Mouse (Mus musculus): ENCODE data around the gene Crkl.

Crkl gene

DNA sequence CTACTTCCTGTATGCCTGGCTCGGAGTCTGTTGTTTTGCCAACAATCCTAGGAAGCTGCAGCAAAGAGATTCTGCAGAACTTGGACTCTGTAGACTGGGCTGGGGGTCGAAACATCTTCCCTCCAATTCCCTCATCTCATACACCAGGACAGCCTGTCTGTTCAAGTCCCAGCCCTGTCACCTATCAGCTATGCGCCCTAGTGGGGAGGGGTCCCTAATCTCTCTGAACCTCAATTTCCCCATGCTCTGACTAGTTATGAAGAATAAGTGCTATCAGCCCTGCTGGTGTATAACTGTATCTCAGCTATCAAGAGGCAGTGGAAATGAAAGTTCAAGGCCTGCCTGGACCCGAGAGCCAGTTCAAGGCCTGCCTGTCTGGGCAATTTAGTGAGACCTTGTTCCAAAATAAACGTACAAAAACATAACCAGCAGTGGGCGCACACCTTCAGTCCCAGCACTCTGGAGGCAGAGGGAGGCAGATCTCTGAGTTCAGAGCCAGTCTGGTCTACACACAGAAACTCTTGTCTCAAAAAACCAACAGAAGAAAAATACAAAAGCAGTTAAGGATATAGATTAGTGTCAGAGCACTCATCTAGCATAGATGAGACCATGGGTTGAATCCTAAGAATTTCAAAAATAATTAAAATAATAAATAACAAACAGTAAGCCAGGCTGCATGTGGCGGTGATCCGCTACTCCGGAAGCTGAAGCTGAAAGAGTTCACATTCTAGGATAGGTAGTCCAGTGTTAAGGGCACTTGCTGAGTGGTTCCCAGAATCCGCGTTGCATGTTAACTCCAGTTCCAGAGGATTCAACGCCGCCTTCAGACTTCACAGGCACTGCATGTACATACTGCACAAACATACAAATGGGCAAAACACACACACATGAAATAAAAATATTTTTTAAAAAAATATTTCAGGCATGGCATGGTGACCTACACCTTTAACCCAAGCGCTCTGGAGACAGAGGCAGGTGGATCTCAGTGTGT lies 37.0 kb downstream of the Crkl start:
- DNase-seq (ENCODE audit: low spot score) = peak; percentile 54

DNA sequence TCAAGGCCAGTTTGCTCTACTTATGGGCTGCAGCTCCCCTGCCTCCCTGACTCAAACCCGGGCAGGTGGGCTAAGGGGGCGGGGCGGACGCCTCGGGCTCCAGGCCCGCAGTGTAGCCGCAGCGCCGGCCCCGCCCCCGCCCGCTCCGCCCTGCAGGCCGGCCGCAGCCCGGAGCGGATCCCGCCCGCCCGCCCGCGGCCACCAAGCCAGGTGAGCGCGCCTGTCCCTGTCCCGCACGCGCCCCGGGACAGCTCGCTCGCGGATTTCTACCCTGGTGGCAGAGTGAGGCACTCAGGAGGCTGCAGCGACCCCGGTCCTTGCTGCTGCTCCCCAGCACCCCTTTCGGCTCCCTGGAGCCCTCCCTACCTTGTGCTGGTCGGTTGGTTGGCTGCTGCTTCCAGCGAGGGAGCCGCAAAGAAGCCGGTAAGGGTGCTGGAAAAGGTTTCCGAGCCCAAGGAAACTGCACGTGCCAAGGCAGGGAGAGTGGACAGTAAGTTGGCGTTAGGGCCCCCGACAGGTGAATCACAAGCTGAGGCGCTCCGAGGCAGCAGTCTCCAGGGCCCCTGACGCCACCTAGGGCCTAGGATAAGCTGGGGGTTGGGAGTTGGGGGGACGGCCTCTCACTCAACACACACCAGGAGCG lies 37.8 kb downstream of the Crkl start, which contains the start of gene Aifm3:
Gene Aifm3, plus strand, starts transcription at position 143 of the 643 bp plus-strand sequence.
- peak; percentile 19 for DNase-seq (ENCODE audit: low spot score)

DNA sequence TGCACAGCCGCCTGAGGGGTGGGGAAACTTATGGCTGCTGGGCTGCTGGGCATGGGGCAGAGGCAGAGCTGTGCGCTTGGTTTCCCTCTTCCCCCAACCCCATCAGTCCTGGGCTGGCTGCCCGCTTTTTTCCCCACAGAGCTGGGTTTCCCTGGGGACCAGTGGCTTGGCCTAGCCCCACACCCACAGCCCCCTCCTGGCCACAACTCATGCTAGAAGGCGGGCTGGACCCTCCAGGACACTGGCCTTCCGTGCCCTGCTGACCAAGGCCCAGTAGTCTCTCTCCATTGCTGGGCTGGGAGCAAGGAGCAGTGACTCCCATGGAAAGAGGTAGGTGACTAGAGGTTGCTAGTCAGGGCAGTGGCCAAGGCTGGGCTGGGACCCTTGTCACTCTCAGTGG lies 39.4 kb downstream of the Crkl start:
- no peak for DNase-seq (ENCODE audit: low spot score)

DNA sequence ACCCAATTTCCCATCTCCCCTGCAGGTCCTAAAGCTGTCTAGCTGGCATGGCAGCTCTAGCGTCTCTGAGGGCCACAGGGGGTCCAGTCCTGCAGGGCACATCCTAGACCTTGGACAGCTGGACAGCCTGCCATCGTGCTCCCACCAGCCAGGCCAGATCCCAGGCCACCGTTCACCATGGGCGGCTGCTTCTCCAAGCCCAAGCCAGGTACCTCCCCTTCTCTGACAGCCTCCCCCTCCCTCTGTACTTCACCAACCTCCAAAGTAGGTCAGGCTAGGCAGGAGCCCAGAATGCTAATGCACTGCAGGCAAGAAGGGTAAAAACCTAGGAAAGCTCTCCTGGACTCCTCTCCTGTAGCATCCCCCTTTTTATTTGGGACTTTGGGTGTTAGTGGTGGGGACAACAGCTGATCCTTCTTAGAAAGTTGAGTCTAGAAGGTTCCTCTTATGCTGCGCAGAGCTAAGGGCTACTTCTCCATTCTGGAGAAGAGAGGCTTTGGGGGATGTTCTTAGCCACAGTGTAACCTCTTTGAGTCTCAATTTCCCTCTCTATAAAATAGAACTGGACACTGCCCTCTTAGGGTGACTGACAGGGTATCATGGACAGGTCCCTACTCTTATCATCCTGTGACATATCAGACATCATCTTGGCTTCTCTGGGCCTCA lies 40.2 kb downstream of the Crkl start:
- DNase-seq (ENCODE audit: low spot score) = no peak

DNA sequence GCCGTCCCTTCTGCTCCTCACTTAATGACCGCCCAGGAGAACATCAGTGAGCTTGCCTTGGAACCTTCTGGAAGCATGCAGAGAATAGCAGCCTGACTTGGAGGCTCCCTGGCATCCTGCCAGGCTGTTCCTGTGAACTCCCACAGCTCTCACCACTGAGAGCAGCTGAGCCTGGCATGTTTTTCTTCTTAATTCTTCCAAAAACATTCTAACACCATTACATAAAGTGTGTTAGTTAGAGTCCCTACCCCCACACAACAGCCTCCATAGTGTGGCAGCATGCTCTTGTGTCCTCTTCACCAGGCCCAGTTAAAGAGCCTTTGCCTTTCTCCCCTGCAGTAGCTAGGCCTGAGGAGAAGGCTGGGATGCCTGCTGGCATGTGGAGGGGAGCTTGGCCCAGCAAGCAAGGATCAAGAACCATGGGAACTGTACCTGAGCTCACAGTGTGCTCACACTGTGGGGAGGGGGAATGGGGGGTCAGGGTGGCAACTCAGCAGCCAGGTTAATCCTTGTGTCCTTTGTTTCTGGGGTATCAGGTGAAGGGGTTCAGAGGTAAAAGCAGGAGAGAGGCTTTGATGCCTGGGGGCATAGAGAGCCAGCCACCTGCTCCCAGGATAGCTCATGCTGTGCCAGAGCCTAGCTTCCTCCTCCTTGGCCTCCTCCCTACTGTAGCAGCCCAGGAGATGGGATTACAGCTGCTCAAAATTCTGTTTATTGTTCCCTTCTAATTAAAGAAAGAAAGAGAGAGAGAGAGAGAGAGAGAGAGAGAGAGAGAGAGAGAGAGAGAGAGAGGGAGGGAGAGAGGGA lies 44.9 kb downstream of the Crkl start:
- no peak for DNase-seq (ENCODE audit: low spot score)

DNA sequence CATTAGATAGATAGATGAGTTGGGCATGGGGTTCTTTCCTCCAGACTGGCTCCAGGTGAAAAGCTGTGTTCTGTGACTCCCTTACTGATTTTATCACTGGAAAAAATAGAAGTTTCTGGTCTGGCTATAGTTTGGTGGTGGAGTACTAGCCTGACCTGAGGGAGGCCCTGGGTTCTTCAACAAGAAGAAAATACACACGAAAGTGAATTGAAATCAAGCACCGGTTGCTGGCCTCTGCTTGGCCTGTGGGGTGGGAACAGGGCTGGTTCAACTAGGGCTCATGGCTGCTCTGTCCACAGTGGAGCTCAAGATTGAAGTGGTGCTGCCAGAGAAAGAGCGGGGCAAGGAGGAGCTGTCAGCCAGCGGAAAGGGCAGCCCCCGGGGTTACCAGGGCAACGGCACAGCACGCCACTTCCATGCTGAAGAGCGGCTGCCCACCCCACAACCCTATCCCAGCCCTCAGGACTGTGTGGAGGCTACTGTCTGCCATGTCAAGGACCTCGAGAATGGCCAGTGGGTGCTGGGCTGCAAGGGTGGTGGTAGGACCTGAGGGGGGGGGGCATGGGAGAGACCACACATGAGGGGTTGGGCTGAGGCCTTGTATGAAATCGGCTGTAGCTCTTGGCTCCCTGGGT lies 47.6 kb downstream of the Crkl start:
- peak; percentile 66 for DNase-seq (ENCODE audit: low spot score)

DNA sequence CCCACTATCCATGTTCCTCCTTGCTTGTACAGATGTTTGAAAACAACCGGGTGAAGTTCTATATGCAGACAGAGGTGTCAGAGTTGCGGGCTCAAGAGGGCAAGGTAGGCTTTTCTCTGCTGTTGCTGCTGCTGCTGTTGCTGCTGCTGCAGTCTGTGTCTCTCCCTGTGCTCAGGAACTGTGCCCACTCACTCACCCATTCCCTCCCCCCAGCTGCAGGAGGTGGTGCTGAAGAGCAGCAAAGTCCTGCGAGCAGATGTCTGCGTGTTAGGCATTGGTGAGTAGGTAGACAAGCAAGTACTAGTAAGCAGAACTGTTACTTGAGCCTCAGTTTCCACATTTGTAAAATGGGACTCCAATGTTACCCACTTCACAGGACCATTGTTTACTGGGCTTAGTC lies 50.9 kb downstream of the Crkl start:
- no peak for DNase-seq (ENCODE audit: low spot score)

DNA sequence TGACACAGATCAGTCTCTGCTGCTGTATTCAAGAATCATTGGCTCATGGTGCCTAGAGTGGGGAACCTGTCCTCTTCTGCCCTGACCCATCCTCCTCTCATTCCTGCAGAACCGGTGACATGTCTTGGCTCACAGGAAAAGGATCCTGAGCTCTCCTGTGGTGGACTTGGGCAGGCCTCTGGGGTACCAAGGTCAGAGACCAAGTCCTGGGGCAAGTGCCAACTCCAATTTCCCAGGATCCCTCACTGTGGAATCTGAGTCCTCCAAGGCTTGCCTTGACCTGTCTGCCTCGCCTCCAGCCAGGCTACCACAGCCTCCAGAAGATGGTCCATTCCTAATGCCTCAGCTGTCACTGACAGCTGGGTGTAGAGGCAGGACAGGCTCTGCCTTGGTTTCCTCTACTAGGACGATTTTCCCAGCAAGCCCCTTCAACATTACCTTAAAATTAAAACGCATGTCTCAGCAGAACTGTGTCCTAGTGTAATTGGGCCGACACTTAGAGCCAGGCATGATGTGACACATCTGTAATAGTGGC lies 55.3 kb downstream of the Crkl start:
- DNase-seq (ENCODE audit: low spot score) = no peak

DNA sequence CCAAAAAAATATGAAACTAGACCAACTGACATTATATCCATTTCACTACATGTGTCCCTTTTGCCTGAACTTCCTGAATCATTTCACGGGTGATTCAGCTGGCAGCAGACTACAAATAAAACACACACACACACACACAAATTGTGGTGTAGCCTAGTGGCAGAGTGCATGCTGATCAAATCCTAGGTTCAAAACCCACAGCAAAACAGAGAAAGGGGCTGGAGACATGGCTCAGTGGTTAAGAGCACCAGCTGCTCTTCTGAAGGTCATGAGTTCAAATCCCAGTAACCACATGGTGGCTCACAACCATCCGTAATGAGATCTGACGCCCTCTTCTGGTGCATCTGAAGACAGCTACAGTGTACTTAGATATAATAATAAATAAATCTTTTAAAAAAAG lies 56.2 kb downstream of the Crkl start:
- DNase-seq (ENCODE audit: low spot score) = peak; percentile 19

DNA sequence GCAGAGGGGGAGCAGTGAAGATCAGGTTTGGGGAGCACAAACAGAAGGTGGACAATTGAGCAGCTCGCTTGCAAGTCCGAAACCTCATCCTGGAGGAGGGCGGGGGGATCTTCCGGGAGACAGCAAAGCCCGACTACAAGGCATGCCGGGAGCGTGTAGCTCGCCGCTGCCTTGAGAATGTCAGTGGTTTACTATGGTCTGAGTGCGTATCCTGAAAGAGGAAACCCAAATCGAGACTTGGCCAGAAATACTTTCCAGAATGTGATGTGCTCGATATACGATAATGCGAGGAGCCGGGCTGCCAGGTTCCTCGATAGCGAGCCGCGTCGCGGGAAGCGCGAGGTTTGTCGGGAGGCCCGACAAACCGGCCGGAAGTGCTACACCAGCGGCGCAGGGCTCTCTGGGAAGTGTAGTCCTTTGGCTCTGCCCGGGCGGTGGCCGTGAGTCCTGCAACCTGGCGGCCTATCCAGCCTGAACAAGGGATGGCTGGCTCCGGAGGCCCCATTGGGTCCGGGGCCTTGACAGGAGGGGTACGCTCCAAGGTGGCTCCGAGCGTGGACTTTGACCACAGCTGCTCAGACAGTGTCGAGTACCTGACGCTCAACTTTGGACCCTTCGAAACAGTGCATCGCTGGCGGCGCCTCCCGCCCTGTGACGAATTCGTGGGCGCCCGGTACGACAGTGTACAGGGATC lies 56.9 kb downstream of the Crkl start, which contains the start of gene Lztr1:
Gene Lztr1, plus strand, starts transcription at position 143 of the 694 bp plus-strand sequence.
- peak; percentile 96 for DNase-seq (ENCODE audit: low spot score)

DNA sequence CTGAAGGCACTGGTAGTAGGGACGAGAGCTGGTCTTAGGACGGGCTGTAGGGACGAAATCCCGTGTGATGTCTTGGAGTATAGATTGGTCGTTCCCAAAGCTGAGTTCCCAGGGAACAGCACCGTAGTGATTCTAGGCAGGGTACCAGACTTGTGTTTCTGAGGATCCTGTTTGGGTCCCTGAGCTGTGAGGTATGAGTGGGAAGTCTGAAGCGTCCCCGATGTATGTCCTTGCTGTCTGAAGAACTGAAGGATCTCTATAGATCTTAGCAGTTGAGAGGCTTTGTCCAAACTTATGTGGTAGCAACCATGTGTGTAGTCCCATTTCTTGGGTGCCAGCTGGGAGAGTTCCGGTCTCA lies 57.4 kb downstream of the Crkl start:
- no peak for DNase-seq (ENCODE audit: low spot score)

DNA sequence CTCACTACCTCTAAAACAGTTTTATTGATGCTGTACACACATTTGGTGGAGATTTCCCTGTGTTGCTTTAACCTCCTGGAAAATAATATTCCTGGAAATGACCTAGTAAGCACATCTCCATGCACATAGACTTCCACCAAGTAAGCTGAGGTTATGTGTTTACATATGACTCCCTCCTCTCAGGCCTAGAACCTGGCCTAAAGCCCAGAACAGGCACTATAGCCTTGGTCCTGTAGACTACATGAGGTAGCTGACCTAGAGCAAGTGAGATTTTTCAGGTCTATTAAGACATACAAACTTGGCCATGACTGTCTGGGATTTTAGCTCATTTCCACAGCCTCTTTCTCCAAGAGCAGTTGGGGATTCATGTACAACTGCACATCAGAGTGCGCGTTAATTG lies 58.4 kb downstream of the Crkl start:
- no peak for DNase-seq (ENCODE audit: low spot score)

DNA sequence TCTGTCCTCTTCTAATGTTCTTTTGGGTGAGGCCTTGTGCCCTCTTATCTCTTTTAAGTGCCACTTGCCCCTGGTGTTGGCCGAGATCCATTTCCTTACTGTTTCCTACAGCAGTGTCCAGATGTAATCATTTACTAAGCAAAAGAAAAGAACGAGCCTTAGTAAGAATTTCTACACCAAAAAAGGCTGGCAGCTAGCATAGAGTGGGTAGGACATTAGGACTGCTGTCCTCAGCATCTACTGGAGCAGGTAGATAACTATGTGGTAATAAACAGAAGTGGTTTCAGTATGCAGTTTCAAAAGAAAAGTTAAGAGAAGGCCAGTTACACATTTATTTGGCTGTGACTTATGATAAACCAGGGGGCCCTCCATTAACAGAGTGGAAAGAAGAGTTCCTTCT lies 58.9 kb downstream of the Crkl start:
- no peak for DNase-seq (ENCODE audit: low spot score)

DNA sequence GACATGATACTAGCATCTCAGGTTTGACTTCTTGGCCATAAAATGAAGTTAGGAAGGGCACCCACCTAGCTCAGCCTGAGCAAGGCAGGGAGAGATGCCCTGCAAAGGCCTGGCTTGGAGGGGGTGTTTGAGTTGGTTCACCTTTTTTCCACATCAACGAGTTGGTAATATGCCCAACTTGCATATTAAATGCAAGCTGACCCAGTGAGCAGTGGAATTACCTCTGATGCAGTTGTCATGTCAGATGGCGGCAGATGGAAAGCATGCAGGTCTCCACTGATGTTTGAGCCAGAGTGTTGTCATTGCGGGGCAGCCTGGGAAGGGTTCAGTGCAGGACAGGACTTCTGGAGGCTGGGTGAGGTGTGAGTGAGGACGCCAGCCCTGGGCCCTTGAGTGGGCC lies 59.6 kb downstream of the Crkl start:
- DNase-seq (ENCODE audit: low spot score) = no peak

DNA sequence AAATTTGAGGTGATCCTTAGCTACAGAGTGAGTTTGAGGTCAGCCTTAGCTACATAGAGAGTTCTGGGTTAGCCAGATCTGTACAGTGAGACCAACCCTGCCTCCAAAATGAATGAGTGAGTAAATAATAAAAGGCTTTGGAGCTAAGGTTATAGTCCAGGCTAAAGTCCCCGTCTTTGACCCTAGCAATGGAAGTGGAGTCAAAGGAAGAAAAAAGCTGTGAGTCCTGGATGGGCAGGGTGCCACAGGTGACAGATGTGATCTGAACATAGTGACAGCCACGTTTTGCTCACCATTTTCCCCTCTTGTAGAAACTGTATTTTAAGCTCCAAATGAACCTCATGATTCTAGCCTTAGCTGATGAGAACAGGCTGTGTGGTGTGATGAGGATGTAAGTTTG lies 67.1 kb downstream of the Crkl start:
- DNase-seq (ENCODE audit: low spot score) = no peak

DNA sequence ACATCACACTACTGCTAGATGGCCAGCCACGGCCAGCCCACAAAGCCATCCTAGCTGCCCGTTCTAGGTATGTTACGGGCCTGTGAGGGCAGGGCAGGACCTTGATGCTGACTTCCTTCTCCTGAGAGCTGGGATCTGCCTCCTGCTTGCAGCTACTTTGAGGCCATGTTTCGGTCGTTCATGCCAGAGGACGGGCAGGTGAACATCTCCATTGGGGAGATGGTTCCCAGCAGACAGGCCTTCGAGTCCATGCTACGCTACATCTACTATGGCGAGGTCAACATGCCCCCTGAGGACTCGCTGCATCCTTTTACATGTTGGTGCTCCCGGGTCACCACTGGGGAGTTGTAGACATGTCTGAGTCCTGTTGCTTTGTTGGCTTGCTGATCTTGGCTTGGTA lies 72.4 kb downstream of the Crkl start:
- no peak for DNase-seq (ENCODE audit: low spot score)

DNA sequence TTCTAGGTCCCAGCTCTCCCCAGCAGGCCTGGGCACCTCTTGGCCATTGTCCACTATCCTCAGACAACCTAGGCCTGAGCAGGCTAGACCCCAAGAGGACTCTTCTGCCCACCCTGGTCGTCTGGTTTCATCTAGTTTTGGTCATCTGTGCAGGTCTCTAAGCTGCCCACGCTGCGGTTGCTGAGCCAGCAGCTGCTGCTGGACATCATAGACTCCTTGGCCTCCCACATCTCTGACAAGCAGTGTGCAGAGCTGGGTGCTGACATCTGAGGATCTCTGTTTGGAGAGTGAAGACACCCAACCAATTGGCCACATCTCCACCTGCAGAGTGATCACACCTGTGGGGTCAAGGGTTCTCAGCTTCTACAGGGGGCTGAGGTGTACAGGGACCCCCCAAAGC lies 73.7 kb downstream of the Crkl start:
- DNase-seq (ENCODE audit: low spot score) = no peak

DNA sequence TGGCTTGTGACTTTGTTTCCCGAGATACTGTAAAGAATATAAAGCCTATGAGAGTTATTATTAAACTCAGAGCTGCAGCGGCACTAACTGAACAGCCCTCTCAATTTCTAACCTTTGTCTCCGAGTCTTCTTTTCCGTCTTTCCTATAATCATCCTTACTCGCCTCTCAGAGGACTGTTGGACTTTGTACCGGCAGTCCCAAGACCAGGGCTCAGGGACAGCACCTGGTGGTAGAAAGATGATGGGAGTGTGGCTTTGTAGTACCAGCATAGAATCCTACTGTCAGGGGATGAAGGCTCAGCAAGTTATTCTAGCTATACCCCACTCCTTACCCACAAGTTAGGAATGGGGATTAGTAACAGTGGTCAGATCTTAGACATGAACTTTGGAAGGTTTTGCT lies 74.4 kb downstream of the Crkl start:
- DNase-seq (ENCODE audit: low spot score) = no peak

DNA sequence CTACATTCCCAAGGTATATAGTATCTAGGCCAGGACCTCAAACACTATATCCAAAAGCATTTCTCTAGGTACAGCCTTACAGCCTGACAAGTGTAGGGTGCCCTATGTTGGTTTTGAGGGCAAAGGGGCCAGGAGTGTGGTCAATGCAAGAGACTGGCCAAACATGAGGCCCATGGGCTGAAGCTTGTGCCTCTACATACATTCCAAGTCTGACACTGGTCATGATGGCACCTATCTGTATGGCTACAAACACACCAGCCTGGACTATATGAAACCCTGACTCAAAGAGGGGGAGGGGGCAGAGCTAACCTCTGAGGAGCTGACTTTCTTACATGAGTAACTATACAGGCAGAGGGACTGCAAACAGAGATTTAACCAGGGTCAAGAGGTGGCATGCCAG lies 75.8 kb downstream of the Crkl start:
- DNase-seq (ENCODE audit: low spot score) = no peak

DNA sequence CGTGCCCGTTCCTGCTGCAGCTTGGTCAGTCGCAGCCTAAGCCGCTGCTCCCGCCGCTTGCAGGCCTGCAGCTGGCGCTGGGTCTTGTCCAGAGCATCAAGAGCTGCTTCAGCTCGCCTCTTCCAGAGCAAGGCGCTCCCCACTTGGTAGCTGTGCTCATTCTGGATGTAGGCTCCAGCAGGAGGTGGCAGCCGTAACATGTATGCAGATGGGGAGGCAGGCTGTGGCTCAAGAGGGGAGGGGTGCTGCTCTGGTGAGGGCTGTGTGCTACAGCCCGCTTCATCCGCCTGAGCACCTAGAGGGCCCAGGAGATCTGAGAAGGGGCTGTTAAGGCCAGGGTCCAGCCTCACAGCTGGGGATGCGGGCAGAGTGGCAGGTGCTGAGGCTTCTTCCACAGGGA lies 76.5 kb downstream of the Crkl start:
- no peak for DNase-seq (ENCODE audit: low spot score)

All from embryo, embryonic 10.5 days (tissue).